Mouse (Mus musculus): Measurements from ENCODE around the gene Dnajc25. TPM values are rescaled to one million over a fixed set of nuclear protein-coding genes. Genes with fewer than 3 reads are reported as not detected.

Dnajc25 gene
- total RNA-seq (2021) = 10 to 100 TPM; 16.8 to 20.5 TPM
- 6.9 and 7.3 TPM in 2 replicates for polyA plus RNA-seq (2012; rRNA removed)
- long read RNA-seq, full-length matches to known transcripts = 17 of 17 reads
- long read RNA-seq, partial matches to known transcripts = 0 of 17 reads
- long read RNA-seq, other reads (novel, unspliced or antisense) = 0 of 17 reads

- peak; percentile 23 for DNase-seq
These were observed at the start of gene Dnajc25 for GRCm38 (mm10) chr4:58994762-58995161. Gene Dnajc25 (plus strand): TSS chr4:58995062.

GRCm38 (mm10) chr4:58948391-58948790 is 46.5 kb upstream of the Dnajc25 start:
- no peak for DNase-seq

- DNase-seq = no peak
These were observed 42.2 kb upstream of the Dnajc25 start for GRCm38 (mm10) chr4:58952630-58953029.

- DNase-seq = no peak
These were observed 33.1 kb upstream of the Dnajc25 start for GRCm38 (mm10) chr4:58961719-58962118.

- no peak for DNase-seq
These were observed 31.6 kb upstream of the Dnajc25 start for GRCm38 (mm10) chr4:58963271-58963670.

- DNase-seq = no peak
These were observed 29.7 kb upstream of the Dnajc25 start for GRCm38 (mm10) chr4:58965136-58965535.

- DNase-seq = no peak
These were observed 24.2 kb upstream of the Dnajc25 start for GRCm38 (mm10) chr4:58970678-58971077.

- no peak for DNase-seq
These were observed 19.2 kb upstream of the Dnajc25 start for GRCm38 (mm10) chr4:58975711-58976110.

GRCm38 (mm10) chr4:58981421-58981820 is 13.4 kb upstream of the Dnajc25 start:
- no peak for DNase-seq

- DNase-seq = no peak
These were observed 12.1 kb upstream of the Dnajc25 start for GRCm38 (mm10) chr4:58982806-58983205.

GRCm38 (mm10) chr4:58985157-58985648 is 9.7 kb upstream of the Dnajc25 start:
- DNase-seq = peak; percentile 81

- DNase-seq = peak; percentile 89
These were observed 8.2 kb upstream of the Dnajc25 start, which contains the start of gene Ptgr1 for GRCm38 (mm10) chr4:58986540-58987190. Gene Ptgr1 (minus strand): TSS chr4:58987119.

GRCm38 (mm10) chr4:58989303-58989898 is 5.5 kb upstream of the Dnajc25 start:
- DNase-seq = no peak

GRCm38 (mm10) chr4:58990609-58991434 is 4.0 kb upstream of the Dnajc25 start:
- DNase-seq = no peak

GRCm38 (mm10) chr4:58992195-58992594 is 2.7 kb upstream of the Dnajc25 start:
- no peak for DNase-seq

GRCm38 (mm10) chr4:58995251-58995693 is 410 bp downstream of the Dnajc25 start:
- DNase-seq = peak; percentile 63

- no peak for DNase-seq
These were observed 2.2 kb downstream of the Dnajc25 start for GRCm38 (mm10) chr4:58997081-58997480.

GRCm38 (mm10) chr4:58998688-58999087 is 3.8 kb downstream of the Dnajc25 start:
- no peak for DNase-seq

GRCm38 (mm10) chr4:58999686-59000085 is 4.8 kb downstream of the Dnajc25 start:
- peak; percentile 73 for DNase-seq

- DNase-seq = peak; percentile 37
These were observed 5.8 kb downstream of the Dnajc25 start for GRCm38 (mm10) chr4:59000614-59001013.

- peak; percentile 96 for DNase-seq
These were observed 8.3 kb downstream of the Dnajc25 start, which contains the start of gene Gm20503 for GRCm38 (mm10) chr4:59002948-59003805. Gene Gm20503 (plus strand): TSS chr4:59003210.

Measured in adrenal gland, adult 2 months (tissue).